Mouse (Mus musculus): ENCODE measurements around the gene Pdzd2.

DNA sequence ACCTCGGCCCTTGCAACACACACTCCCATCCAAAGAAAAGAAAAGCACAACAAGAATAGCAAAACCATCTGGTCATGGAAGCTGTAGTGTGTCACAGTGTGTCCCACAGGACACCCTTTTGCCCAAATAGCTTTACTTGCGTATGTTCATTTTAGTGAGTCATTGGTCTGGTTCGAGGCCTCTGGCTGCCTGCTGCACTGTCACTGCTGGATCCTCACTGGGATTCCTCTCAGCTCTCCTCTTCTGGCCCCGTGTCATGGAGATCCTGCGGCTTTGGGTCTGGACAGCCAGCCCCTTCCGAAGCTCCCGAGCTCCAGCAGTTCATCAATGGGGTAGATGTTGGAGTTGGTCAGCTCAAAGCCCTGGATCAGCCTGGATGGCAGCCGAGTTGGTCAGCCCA lies 421.3 kb downstream of the Pdzd2 start:
- TF ChIP-seq GATA1 (IDR thresholded peaks at IDR 0.05; ENCODE audit: low read length) (no peak), TAL1 (IDR thresholded peaks at IDR 0.05; ENCODE audit: low read length) (no peak)
